Mouse (Mus musculus): ENCODE results near the gene Krt26. TPM values are rescaled to one million over a fixed set of nuclear protein-coding genes. Genes with fewer than 3 reads are reported as not detected.
A peak's percentile ranks its signal among the peaks of the same experiment; 100 is the strongest.

Gene Krt26
- polyA plus RNA-seq, 1 experiment = not detected

DNA sequence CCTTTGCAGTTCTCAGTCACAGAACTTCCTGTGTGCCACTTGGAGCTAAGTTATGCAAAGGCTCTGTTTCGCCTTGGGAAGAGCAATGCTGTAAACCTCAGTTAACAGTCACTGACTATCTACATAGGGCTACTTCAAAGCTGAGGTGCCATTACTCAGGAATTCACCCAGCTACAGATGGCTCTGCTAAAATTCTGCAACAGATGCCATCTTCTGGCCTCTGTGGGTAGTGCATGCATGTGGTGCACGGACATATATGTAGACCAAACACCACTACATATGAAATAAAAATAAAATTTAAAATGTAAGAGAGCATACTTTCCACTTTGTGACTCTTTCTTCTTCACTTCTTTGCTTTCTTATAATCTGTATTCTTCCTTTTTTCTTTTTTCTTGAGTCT, 30.2 kb downstream of the Krt26 start:
- TF ChIP-seq POLR2A (IDR thresholded peaks at IDR 0.05; ENCODE audit: borderline replicate concordance, extremely low read depth, low read depth, low read length) = no peak
- TF ChIP-seq CTCF (IDR thresholded peaks at IDR 0.05; ENCODE audit: insufficient read depth, low read length) = peak; percentile 47; the same call in 1 of the 2 replicates
- no peak overlapping the region for H3K4me3 ChIP-seq (replicated peaks; ENCODE audit: extremely low read depth, low read depth, low read length)
- 19% methylated on average over 2 of the region's 2 CpGs for WGBS
- no peaks in the 10 kb centered on the region for H3K4me1 ChIP-seq (ENCODE audit: control insufficient read depth, insufficient read depth, low read length)
- peak; percentile 48 for DNase-seq

DNA sequence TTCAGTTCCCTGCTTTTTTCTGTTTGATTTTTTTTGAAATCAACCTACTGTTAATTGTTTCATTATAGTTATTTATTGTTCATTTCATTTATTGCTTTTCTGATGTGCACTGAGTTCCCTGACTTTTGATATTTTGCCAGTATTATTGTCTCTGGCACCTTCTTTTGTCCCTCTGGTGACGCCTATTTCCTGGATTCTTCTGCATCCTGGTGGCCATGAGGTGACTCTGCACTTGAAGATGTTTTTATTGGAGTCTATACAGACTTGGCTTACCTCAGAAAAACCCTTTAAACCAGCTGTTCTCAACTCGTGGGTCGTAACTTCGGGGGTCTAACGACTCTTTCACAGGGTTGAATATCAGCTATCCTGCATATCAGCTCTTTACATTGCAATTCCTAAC, 42.7 kb downstream of the Krt26 start:
- 48% methylated on average over 5 of the region's 5 CpGs for WGBS

DNA sequence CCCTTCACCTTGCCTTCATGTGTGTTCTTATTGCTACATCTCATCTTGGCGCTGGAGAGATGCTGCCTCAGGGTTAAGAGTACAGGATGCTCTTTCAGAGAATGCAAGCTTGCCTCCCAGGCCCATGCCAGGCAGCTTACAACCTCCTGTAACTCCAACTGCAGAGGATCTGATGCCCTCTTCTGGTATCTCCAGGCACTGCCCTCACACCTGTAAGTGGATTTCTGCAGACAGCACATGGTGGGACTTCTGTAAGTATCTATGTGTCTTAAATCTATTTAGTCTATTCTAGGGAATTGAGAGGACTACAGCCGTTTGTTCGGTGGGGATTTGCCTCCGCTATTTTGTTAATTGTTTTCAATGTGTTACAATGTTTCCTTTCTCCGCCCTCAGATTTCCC, 44.9 kb downstream of the Krt26 start:
- H3K4me1 ChIP-seq (ENCODE audit: control insufficient read depth, insufficient read depth, low read length) = no peaks in the 10 kb centered on the region
- H3K4me3 ChIP-seq (replicated peaks; ENCODE audit: extremely low read depth, low read depth, low read length) = no peak overlapping the region
- WGBS = 55% methylated on average over 5 of the region's 5 CpGs
- TF ChIP-seq CTCF (IDR thresholded peaks at IDR 0.05; ENCODE audit: insufficient read depth, low read length) = peak; percentile 45
- no peak for TF ChIP-seq POLR2A (IDR thresholded peaks at IDR 0.05; ENCODE audit: borderline replicate concordance, extremely low read depth, low read depth, low read length)
- peak; percentile 4 for DNase-seq

More for the DNA sequence above, 42.7 kb downstream of the Krt26 start:
- Histone ChIP-seq H3K4me3 (replicated peaks; ENCODE audit: extremely low read depth, low read depth, low read length) (no peak overlapping the region), H3K4me1 (ENCODE audit: control insufficient read depth, insufficient read depth, low read length) (no peaks in the 10 kb centered on the region)
- DNase-seq = no peak
- TF ChIP-seq CTCF (IDR thresholded peaks at IDR 0.05; ENCODE audit: insufficient read depth, low read length) = no peak
- TF ChIP-seq POLR2A (IDR thresholded peaks at IDR 0.05; ENCODE audit: borderline replicate concordance, extremely low read depth, low read depth, low read length) = no peak

DNA sequence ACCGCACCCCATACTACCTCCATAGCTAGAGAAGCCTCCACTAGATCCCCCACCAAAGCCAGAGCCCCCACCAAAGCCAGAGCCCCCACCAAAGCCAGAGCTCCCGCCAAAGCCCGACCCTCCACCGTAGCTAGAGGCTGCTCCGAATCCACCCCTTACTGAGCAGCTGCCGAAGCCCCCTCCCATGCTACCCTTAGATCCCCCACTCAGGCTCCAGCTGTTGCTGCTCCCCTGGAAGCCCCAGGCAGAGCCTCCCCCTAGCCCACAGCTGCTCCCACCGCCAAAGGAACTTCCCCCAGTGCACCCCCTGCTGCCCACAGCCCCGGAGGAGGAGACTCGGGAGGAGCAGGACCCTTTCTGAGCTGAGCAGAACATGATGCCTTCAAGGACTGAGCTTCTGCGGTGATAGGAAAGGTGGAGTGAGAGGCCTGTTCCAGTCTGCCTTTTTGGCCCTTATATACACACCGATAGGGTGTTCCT, 52.9 kb downstream of the Krt26 start, which contains the start of gene Krt24:
TSS of gene Krt24 (minus strand) at position 430 of the 480 bp plus-strand sequence.
- TF ChIP-seq POLR2A (IDR thresholded peaks at IDR 0.05; ENCODE audit: borderline replicate concordance, extremely low read depth, low read depth, low read length) (no peak), CTCF (IDR thresholded peaks at IDR 0.05; ENCODE audit: insufficient read depth, low read length) (no peak)
- no peak for DNase-seq
- H3K4me3 ChIP-seq (replicated peaks; ENCODE audit: extremely low read depth, low read depth, low read length) = no peak within 1 kb of the TSS
- WGBS = 45% methylated on average over 11 of the region's 11 CpGs
- no peaks in the 10 kb centered on the region for H3K4me1 ChIP-seq (ENCODE audit: control insufficient read depth, insufficient read depth, low read length)

DNA sequence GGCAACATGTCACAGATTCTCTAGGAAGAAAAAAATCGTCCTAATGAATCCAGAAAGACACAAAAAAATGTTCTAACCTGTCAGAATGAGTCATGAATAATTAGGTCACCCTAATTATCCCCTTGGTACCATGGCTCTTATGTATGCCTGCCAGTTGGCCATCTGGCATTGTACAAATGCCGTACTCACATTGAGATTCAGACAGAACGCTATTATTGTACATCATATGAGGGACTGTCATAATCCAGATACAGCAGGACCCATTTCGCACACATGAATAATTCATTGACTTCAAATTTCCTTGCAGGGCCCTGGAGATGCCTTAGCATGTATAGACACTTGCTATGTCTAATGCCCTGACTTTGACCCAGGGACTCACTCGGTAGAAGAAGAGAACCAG, 53.8 kb downstream of the Krt26 start:
- WGBS = 79% methylated on average over 5 of the region's 5 CpGs
- no peaks in the 10 kb centered on the region for H3K4me1 ChIP-seq (ENCODE audit: control insufficient read depth, insufficient read depth, low read length)
- no peak overlapping the region for H3K4me3 ChIP-seq (replicated peaks; ENCODE audit: extremely low read depth, low read depth, low read length)
- TF ChIP-seq POLR2A (IDR thresholded peaks at IDR 0.05; ENCODE audit: borderline replicate concordance, extremely low read depth, low read depth, low read length) = no peak
- no peak for TF ChIP-seq CTCF (IDR thresholded peaks at IDR 0.05; ENCODE audit: insufficient read depth, low read length)
- DNase-seq = no peak

DNA sequence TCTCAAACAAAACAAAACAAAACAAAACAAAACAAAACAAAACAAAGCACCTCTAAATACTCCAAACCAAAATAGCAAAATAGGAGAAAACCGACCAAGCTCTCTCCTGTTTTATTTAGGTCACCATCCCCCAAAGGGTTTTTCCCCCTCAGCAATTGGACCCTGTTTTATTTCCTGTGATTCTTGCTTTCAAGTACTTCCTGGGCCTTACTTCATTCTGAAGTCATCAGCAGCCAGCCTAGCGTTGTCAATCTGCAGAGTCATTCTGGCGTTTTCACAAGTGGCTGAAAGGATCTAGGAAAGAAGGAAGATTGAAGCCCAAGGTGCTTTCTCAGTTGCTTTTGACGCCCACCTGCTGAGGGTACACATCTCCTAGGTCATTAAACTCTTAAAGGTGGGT, 54.4 kb downstream of the Krt26 start:
- 37% methylated on average over 4 of the region's 4 CpGs for WGBS
- TF ChIP-seq CTCF (IDR thresholded peaks at IDR 0.05; ENCODE audit: insufficient read depth, low read length) = no peak
- TF ChIP-seq POLR2A (IDR thresholded peaks at IDR 0.05; ENCODE audit: borderline replicate concordance, extremely low read depth, low read depth, low read length) = no peak
- DNase-seq = no peak
- Histone ChIP-seq H3K4me1 (ENCODE audit: control insufficient read depth, insufficient read depth, low read length) (no peaks in the 10 kb centered on the region), H3K4me3 (replicated peaks; ENCODE audit: extremely low read depth, low read depth, low read length) (no peak overlapping the region)

DNA sequence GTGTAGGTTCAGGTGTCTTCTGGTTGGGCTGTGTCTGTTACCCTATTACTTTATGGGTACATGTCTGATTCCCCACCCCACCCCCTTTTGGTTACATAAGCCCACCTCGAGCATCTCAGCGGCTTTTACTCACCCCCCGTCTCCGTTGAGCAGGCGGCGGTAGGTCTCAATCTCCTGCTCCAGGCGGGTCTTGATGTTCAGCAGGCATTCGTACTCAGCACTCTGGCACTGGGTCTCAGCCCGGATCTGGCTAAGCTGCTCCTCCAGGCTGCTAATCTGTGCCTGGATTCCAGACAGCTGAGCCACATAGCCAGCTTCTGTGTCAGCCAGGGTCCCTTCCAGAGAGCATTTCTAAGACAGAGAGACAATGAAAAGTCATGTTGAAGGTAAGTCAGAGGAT, 56.6 kb downstream of the Krt26 start:
- TF ChIP-seq CTCF (IDR thresholded peaks at IDR 0.05; ENCODE audit: insufficient read depth, low read length) (no peak), POLR2A (IDR thresholded peaks at IDR 0.05; ENCODE audit: borderline replicate concordance, extremely low read depth, low read depth, low read length) (no peak)
- DNase-seq = no peak
- WGBS = 79% methylated on average over 9 of the region's 9 CpGs
- H3K4me1 ChIP-seq (ENCODE audit: control insufficient read depth, insufficient read depth, low read length) = no peaks in the 10 kb centered on the region
- no peak overlapping the region for H3K4me3 ChIP-seq (replicated peaks; ENCODE audit: extremely low read depth, low read depth, low read length)

DNA sequence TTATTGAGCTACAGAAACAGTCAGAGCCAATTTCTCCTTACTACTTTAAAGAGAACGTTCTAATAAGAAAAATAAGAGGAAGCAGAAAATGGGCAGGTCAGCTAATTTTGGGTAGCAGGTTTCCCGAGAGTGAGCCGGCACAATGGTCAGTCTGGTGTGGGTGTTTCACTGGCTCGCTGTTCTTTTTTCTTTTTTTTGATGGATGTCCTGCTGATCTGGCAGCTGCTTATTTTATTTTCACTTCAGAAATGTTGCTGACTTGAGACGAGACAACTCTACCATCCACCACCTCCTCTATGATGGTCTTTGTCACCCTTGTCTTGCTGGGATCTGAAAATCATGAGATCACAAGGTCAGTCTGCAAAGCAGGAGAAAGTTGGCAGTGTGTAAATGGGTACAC, 57.8 kb downstream of the Krt26 start:
- Histone ChIP-seq H3K4me1 (ENCODE audit: control insufficient read depth, insufficient read depth, low read length) (no peaks in the 10 kb centered on the region), H3K4me3 (replicated peaks; ENCODE audit: extremely low read depth, low read depth, low read length) (no peak overlapping the region)
- WGBS = 36% methylated on average over 5 of the region's 5 CpGs
- DNase-seq = no peak
- TF ChIP-seq POLR2A (IDR thresholded peaks at IDR 0.05; ENCODE audit: borderline replicate concordance, extremely low read depth, low read depth, low read length) (no peak), CTCF (IDR thresholded peaks at IDR 0.05; ENCODE audit: insufficient read depth, low read length) (no peak)

Other genes starting within 250 kb of the Krt26 start
- 2.9 and 4.9 TPM in 2 replicates for gene Tns4, start 248.7 kb downstream of the Krt26 start, polyA plus RNA-seq (2012; rRNA removed)
- gene Ccr7, start 182.9 kb downstream of the Krt26 start, polyA plus RNA-seq (2012; rRNA removed) = 15.5 and 19.7 TPM in 2 replicates
- 19.3 and 20.8 TPM in 2 replicates for gene Smarce1, start 106.9 kb downstream of the Krt26 start, polyA plus RNA-seq (2012; rRNA removed)
- gene Krt222, start 93.9 kb downstream of the Krt26 start, polyA plus RNA-seq (2012; rRNA removed) = 0.11 and 0.12 TPM in 2 replicates
- gene Krt24, start 52.7 kb downstream of the Krt26 start, polyA plus RNA-seq (2012; rRNA removed) = not detected in 2 replicates
- gene Krt25, start 15.0 kb downstream of the Krt26 start, polyA plus RNA-seq (2012; rRNA removed) = not detected in 2 replicates
- gene Krt27, start 13.1 kb upstream of the Krt26 start, polyA plus RNA-seq (2012; rRNA removed) = not detected in 2 replicates
- 0.11 and 0.15 TPM in 2 replicates for gene Krt28, start 36.9 kb upstream of the Krt26 start, polyA plus RNA-seq (2012; rRNA removed)
- gene Krt10, start 51.4 kb upstream of the Krt26 start, polyA plus RNA-seq (2012; rRNA removed) = 1.0 and 1.1 TPM in 2 replicates
- 0.06 TPM in 1 of 2 replicates, not detected in the other for gene Krt12, start 84.3 kb upstream of the Krt26 start, polyA plus RNA-seq (2012; rRNA removed)
- 0.72 TPM in 1 of 2 replicates, not detected in the other for gene Krt20, start 100.2 kb upstream of the Krt26 start, polyA plus RNA-seq (2012; rRNA removed)
- gene Krt23, start 155.2 kb upstream of the Krt26 start, polyA plus RNA-seq (2012; rRNA removed) = 20.2 and 26.1 TPM in 2 replicates
- gene Krt39, start 183.4 kb upstream of the Krt26 start, polyA plus RNA-seq (2012; rRNA removed) = not detected in 2 replicates
- not detected in 2 replicates for gene Krt40, start 205.2 kb upstream of the Krt26 start, polyA plus RNA-seq (2012; rRNA removed)
- 1.2 TPM in 1 of 2 replicates, not detected in the other for gene Krtap3-3, start 212.9 kb upstream of the Krt26 start, polyA plus RNA-seq (2012; rRNA removed)
- 8.7 TPM in 1 of 2 replicates, not detected in the other for gene Krtap3-2, start 218.9 kb upstream of the Krt26 start, polyA plus RNA-seq (2012; rRNA removed)
- not detected in 2 replicates for gene Gm11939, start 221.5 kb upstream of the Krt26 start, polyA plus RNA-seq (2012; rRNA removed)
- not detected in 2 replicates for gene Krtap3-1, start 228.7 kb upstream of the Krt26 start, polyA plus RNA-seq (2012; rRNA removed)
- gene Krtap1-5, start 243.1 kb upstream of the Krt26 start, polyA plus RNA-seq (2012; rRNA removed) = not detected in 2 replicates
- not detected in 2 replicates for gene Krtap1-4, start 245.7 kb upstream of the Krt26 start, polyA plus RNA-seq (2012; rRNA removed)

Data from lung, adult 2 months (tissue).